Mouse (Mus musculus) urinary bladder, postnatal 4 days (tissue): ENCODE data around the gene Il17re.

Source experiments
- DNase-seq, 2 experiments: peaks; one replicate each; pipeline ENCODE4 v3.0.0; 2021 to 2022; ENCODE audit warnings: low spot score in 2 of 2

The Il17re gene

GRCm38 (mm10) chr6:113487125-113487576 is 28.9 kb downstream of the Il17re start:
- no peak for DNase-seq

GRCm38 (mm10) chr6:113489410-113489809 is 31.1 kb downstream of the Il17re start:
- no peak for DNase-seq

GRCm38 (mm10) chr6:113492101-113492864 is 34.0 kb downstream of the Il17re start:
- no peak for DNase-seq

GRCm38 (mm10) chr6:113494258-113494788 is 36.0 kb downstream of the Il17re start:
- DNase-seq = peak; percentile 82

GRCm38 (mm10) chr6:113495071-113495675 is 36.9 kb downstream of the Il17re start:
- DNase-seq = no peak

- no peak for DNase-seq
These were observed 41.1 kb downstream of the Il17re start for GRCm38 (mm10) chr6:113499346-113499745.

- DNase-seq = no peak
These were observed 43.3 kb downstream of the Il17re start, which contains the start of gene Prrt3 for GRCm38 (mm10) chr6:113501388-113502084. Prrt3 (minus strand) TSS chr6:113501931.

- no peak for DNase-seq
These were observed 44.5 kb downstream of the Il17re start for GRCm38 (mm10) chr6:113502801-113503200.

GRCm38 (mm10) chr6:113505689-113506088 is 47.4 kb downstream of the Il17re start:
- no peak for DNase-seq

GRCm38 (mm10) chr6:113507130-113507529 is 48.8 kb downstream of the Il17re start:
- DNase-seq = no peak

- DNase-seq = no peak
These were observed 50.1 kb downstream of the Il17re start for GRCm38 (mm10) chr6:113508272-113508946.

- DNase-seq = no peak
These were observed 50.6 kb downstream of the Il17re start for GRCm38 (mm10) chr6:113508947-113509280.

- DNase-seq = no peak
These were observed 55.7 kb downstream of the Il17re start for GRCm38 (mm10) chr6:113513944-113514343.

GRCm38 (mm10) chr6:113514600-113514999 is 56.3 kb downstream of the Il17re start:
- DNase-seq = no peak

GRCm38 (mm10) chr6:113517434-113518080 is 59.3 kb downstream of the Il17re start:
- DNase-seq = no peak
